Mouse (Mus musculus) MEL (cell line): ENCODE measurements around the gene Avp. TPM values are rescaled to one million over a fixed set of nuclear protein-coding genes. Genes with fewer than 3 reads are reported as not detected.

ENCODE experiments used
- DNase-seq: peaks from one replicate; pipeline ENCODE4 v3.0.0; 2011; ENCODE audit warnings: low read depth, low spot score
- H3K27ac ChIP-seq: 2 replicates; pipeline ENCODE4 v1.5.1; 2012; ENCODE audit warnings: low read depth, mild to moderate bottlenecking, control low read depth, low read length, moderate library complexity; ENCODE audit not compliant: control insufficient read depth
- H3K27me3 ChIP-seq, 2 experiments: fragments of 150-350 bp in 1 of 2; sonication (generic) in 1 of 2; 2 replicates each; pipeline ENCODE4 v1.6.1; 2012; ENCODE audit warnings: low read length in 2 of 2, mild to moderate bottlenecking in 2 of 2, improper control_type of control experiment in 1 of 2, moderate library complexity in 1 of 2; ENCODE audit not compliant: insufficient read depth in 2 of 2, control insufficient read depth in 1 of 2
- H3K36me3 ChIP-seq, 2 experiments: 2 replicates each; pipeline ENCODE4 v1.6.1; 2012 to 2014; ENCODE audit warnings: low read length in 2 of 2, improper control_type of control experiment in 1 of 2, inconsistent platforms in 1 of 2, mild to moderate bottlenecking in 1 of 2; ENCODE audit not compliant: insufficient read depth in 2 of 2, control insufficient read depth in 1 of 2
- H3K4me1 ChIP-seq, 2 experiments: fragments of 150-350 bp in 1 of 2; sonication (generic) in 1 of 2; 2 replicates each; pipeline ENCODE4 v1.6.1; 2012; ENCODE audit warnings: low read length in 2 of 2, improper control_type of control experiment in 1 of 2, mild to moderate bottlenecking in 1 of 2; ENCODE audit not compliant: insufficient read depth in 2 of 2, control insufficient read depth in 1 of 2
- H3K4me3 ChIP-seq, 2 experiments: fragments of 150-350 bp in 1 of 2; sonication (generic) in 1 of 2; 2 replicates each; pipeline ENCODE4 v1.5.1; 2012; ENCODE audit warnings: low read depth in 2 of 2, low read length in 2 of 2, mild to moderate bottlenecking in 2 of 2, moderate library complexity in 2 of 2, control low read depth in 1 of 2, improper control_type of control experiment in 1 of 2; ENCODE audit not compliant: control insufficient read depth in 1 of 2, insufficient read depth in 1 of 2
- H3K79me2 ChIP-seq: 2 replicates; pipeline ENCODE4 v1.6.1; 2012; ENCODE audit warnings: mild to moderate bottlenecking, low read length, moderate library complexity; ENCODE audit not compliant: control insufficient read depth, poor library complexity, insufficient read depth
- H3K9ac ChIP-seq: 2 replicates; pipeline ENCODE4 v1.6.1; 2012; ENCODE audit warnings: low read depth, mild to moderate bottlenecking, control low read depth, low read length, moderate library complexity; ENCODE audit not compliant: control insufficient read depth, poor library complexity, severe bottlenecking
- H3K9me3 ChIP-seq: fragments of 150-350 bp; sonication (generic); replicated peaks from 2 replicates; pipeline ENCODE4 v1.6.1; 2012; ENCODE audit warnings: mild to moderate bottlenecking, low read length, improper control_type of control experiment, moderate library complexity; ENCODE audit not compliant: insufficient read depth
- BHLHE40 ChIP-seq: IDR thresholded peaks from 2 replicates; pipeline ENCODE4 v1.6.1; 2012; ENCODE audit warnings: low read depth, mild to moderate bottlenecking, inconsistent platforms, low read length, improper control_type of control experiment, borderline replicate concordance
- CTCF ChIP-seq, 3 experiments: IDR thresholded peaks in 2 of 3; conservative IDR thresholded peaks in 1 of 3; 2 replicates each; pipeline ENCODE4 v1.5.1; 2011 to 2012; ENCODE audit warnings: low read length in 3 of 3, low read depth in 2 of 3, mild to moderate bottlenecking in 2 of 3, improper control_type of control experiment in 1 of 3, inconsistent platforms in 1 of 3, mixed read lengths in 1 of 3, moderate library complexity in 1 of 3; ENCODE audit not compliant: control insufficient read depth in 1 of 3, insufficient read depth in 1 of 3, poor library complexity in 1 of 3, severe bottlenecking in 1 of 3
- EP300 ChIP-seq, 2 experiments: IDR thresholded peaks; 2 replicates each; pipeline ENCODE4 v1.6.1; 2011; ENCODE audit warnings: improper control_type of control experiment in 2 of 2, low read length in 2 of 2, low read depth in 1 of 2, mild to moderate bottlenecking in 1 of 2
- GABPA ChIP-seq: IDR thresholded peaks from 2 replicates; pipeline ENCODE4 v1.6.1; 2012; ENCODE audit warnings: low read depth, mild to moderate bottlenecking, inconsistent platforms, low read length, improper control_type of control experiment, moderate library complexity
- GATA1 ChIP-seq: IDR thresholded peaks from 2 replicates; pipeline ENCODE4 v1.6.1; 2011; ENCODE audit warnings: low read depth, low read length, improper control_type of control experiment
- JUND ChIP-seq: IDR thresholded peaks from 2 replicates; pipeline ENCODE4 v1.6.1; 2011; ENCODE audit warnings: low read depth, mild to moderate bottlenecking, improper control_type of control experiment, low read length
- KAT2A ChIP-seq: conservative IDR thresholded peaks from 2 replicates; pipeline ENCODE4 v1.6.1; 2012; ENCODE audit warnings: low read depth, low read length, improper control_type of control experiment, inconsistent platforms
- MAFK ChIP-seq: IDR thresholded peaks from 2 replicates; pipeline ENCODE4 v1.6.1; 2011; ENCODE audit warnings: low read depth, mild to moderate bottlenecking, low read length, improper control_type of control experiment, borderline replicate concordance
- MAX ChIP-seq: IDR thresholded peaks from 2 replicates; pipeline ENCODE4 v1.6.1; 2011; ENCODE audit warnings: low read length, improper control_type of control experiment
- MAZ ChIP-seq: IDR thresholded peaks from 2 replicates; pipeline ENCODE4 v1.6.1; 2012; ENCODE audit warnings: low read depth, mild to moderate bottlenecking, inconsistent platforms, low read length, improper control_type of control experiment
- MXI1 ChIP-seq: IDR thresholded peaks from 2 replicates; pipeline ENCODE4 v1.6.1; 2011; ENCODE audit warnings: mild to moderate bottlenecking, low read depth, low read length, improper control_type of control experiment
- NRF1 ChIP-seq: IDR thresholded peaks from 2 replicates; pipeline ENCODE4 v1.6.1; 2014; ENCODE audit warnings: low read depth, mild to moderate bottlenecking, inconsistent platforms, low read length, improper control_type of control experiment, moderate library complexity; ENCODE audit not compliant: poor library complexity, insufficient read depth, severe bottlenecking
- POLR2AphosphoS2 ChIP-seq: IDR thresholded peaks from 2 replicates; pipeline ENCODE4 v1.6.1; 2011; ENCODE audit warnings: low read length, improper control_type of control experiment
- POLR2AphosphoS5 ChIP-seq: IDR thresholded peaks from 2 replicates; pipeline ENCODE4 v1.6.1; 2012; ENCODE audit warnings: low read depth, borderline replicate concordance, mild to moderate bottlenecking, inconsistent platforms, low read length, moderate library complexity, mixed read lengths
- RCOR1 ChIP-seq: IDR thresholded peaks from 2 replicates; pipeline ENCODE4 v1.6.1; 2012; ENCODE audit warnings: low read depth, mild to moderate bottlenecking, inconsistent platforms, low read length, improper control_type of control experiment
- SIN3A ChIP-seq: IDR thresholded peaks from 2 replicates; pipeline ENCODE4 v1.6.1; 2012; ENCODE audit warnings: low read length, improper control_type of control experiment, inconsistent platforms
- SMC3 ChIP-seq: IDR thresholded peaks from 2 replicates; pipeline ENCODE4 v1.6.1; 2011; ENCODE audit warnings: low read depth, low read length, improper control_type of control experiment
- TCF12 ChIP-seq: IDR thresholded peaks from 2 replicates; pipeline ENCODE4 v1.6.1; 2014; ENCODE audit warnings: low read depth, mild to moderate bottlenecking, inconsistent platforms, low read length, improper control_type of control experiment, moderate library complexity
- ZMIZ1 ChIP-seq: IDR thresholded peaks from 2 replicates; pipeline ENCODE4 v1.6.1; 2012; ENCODE audit warnings: low read depth, mild to moderate bottlenecking, inconsistent platforms, low read length, improper control_type of control experiment, moderate library complexity
- ZNF384 ChIP-seq: IDR thresholded peaks from 2 replicates; pipeline ENCODE4 v1.6.1; 2012; ENCODE audit warnings: low read depth, mild to moderate bottlenecking, inconsistent platforms, low read length, improper control_type of control experiment
- polyA plus RNA-seq, 2 experiments: library from polyadenylated mRNA; stranded (reverse) in 1 of 2; unstranded in 1 of 2; fragments of >175 nt in 1 of 2; fragments of >200 nt in 1 of 2; gene quantifications; 2 replicates each; pipeline versions ENCODE4 v1.2.1 to v1.2.4; 2012; ENCODE audit warnings: low replicate concordance in 2 of 2, low read depth in 1 of 2; ENCODE audit not compliant: insufficient read length in 2 of 2, insufficient read depth in 1 of 2, missing spikeins in 1 of 2
- total RNA-seq: library from RNA; depleted of rRNA; stranded (reverse); fragments of 300-350 nt; gene quantifications from 2 replicates; pipeline ENCODE4 v1.2.3, GENCODE M21; 2012

The Avp gene
- total and polyA plus RNA-seq, 3 experiments, result not detected

- H3K9ac ChIP-seq, result peak overlapping the region; percentile 94
- DNase-seq, result no peak
- peak overlapping the region; percentile 92 to 99 for H3K4me3 ChIP-seq
- H3K27ac ChIP-seq, result peak overlapping the region; percentile 61
- no peaks in the 10 kb centered on the region for H3K9me3 ChIP-seq
- H3K4me1 ChIP-seq, result peaks cover 0 to 13% of the 10 kb centered on the region in 2 experiments; a peak in 2 of 4 replicates
- no peaks in the 10 kb centered on the region for H3K27me3 ChIP-seq
- H3K79me2 ChIP-seq, result peaks cover 34% of the 10 kb centered on the region
- peaks cover 13 to 18% of the 10 kb centered on the region in 2 experiments for H3K36me3 ChIP-seq
- TF ChIP-seq BHLHE40 (0 out of 2 replicates have a peak, but pooled peaks have one; percentile 33), KAT2A (no peak), MAX (peak; percentile 63), MXI1 (peak; percentile 75; the same call in 1 of the 2 replicates), NRF1 (no peak)
Measured at GRCm38 (mm10) chr2:130629080-130629838, 46.9 kb upstream of the Avp start.

DNA sequence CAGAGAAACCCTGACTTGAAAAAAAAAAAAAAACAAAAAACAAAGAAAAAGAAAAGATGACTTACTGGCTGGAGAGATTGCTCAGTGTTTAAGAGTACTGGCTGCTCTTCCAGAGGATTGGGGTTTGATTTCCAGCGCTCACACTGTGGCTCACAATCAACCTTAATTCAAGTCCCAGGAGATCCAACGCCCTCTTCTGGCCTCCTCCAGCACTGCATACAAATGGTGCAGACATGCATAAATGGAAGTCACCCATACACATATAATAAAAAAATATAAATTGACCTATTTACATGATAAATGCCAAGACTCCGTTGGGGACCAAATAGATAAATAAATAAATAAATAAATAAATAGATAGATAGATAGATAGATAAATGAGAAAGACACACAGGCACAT, 46.1 kb upstream of the Avp start:
- no peaks in the 10 kb centered on the region for H3K27me3 ChIP-seq
- H3K4me1 ChIP-seq, result peaks cover 0 to 13% of the 10 kb centered on the region in 2 experiments; a peak in 2 of 4 replicates
- peak overlapping the region; percentile 92 to 99; a peak in 3 of 4 replicates for H3K4me3 ChIP-seq
- DNase-seq, result peak; percentile 69
- peak overlapping the region; percentile 94 for H3K9ac ChIP-seq
- H3K79me2 ChIP-seq, result peaks cover 35% of the 10 kb centered on the region
- TF ChIP-seq SIN3A (peak; percentile 3; the same call in 1 of the 2 replicates), GATA1 (no peak), SMC3 (0 out of 2 replicates have a peak, but pooled peaks have one; percentile 21), CTCF (IDR thresholded peaks at IDR 0.05 in 2 of 3, conservative IDR thresholded peaks at IDR 0.05 in 1 of 3; ENCODE audit: control insufficient read depth in 1 of 3, insufficient read depth in 1 of 3, low read depth in 2 of 3, low read length in 3 of 3, poor library complexity in 1 of 3, severe bottlenecking in 1 of 3) (peak; percentile 37 to 52 (median 46)), ZNF384 (peak; percentile 30; the same call in 1 of the 2 replicates)
- no peak overlapping the region for H3K27ac ChIP-seq
- H3K36me3 ChIP-seq, result peaks cover 17 to 18% of the 10 kb centered on the region in 2 experiments
- no peaks in the 10 kb centered on the region for H3K9me3 ChIP-seq

DNA sequence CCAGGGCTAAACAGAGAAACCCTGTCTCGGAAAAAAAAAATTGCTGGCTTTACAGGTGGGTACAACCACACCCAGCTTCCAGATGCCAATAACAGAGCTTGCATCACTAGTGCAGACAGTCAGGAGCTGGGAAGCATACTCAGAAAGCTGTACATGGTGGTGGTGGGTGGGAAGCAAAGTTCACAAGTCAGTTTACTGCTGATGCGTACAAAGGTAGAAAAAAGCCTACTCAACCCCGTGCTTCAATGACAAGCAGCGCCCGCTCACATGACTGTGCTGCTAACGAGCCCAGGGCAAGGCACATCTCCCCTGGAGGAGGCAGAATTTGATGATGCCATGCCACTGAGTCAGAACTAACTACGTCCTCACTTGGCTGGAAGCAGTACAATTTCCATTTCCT, 36.6 kb upstream of the Avp start:
- DNase-seq, result no peak
- Histone ChIP-seq H3K4me3 (no peak overlapping the region), H3K9ac (no peak overlapping the region), H3K9me3 (no peaks in the 10 kb centered on the region), H3K27ac (no peak overlapping the region), H3K36me3 (peaks cover 0 to 31% of the 10 kb centered on the region in 2 experiments; a peak in 2 of 4 replicates), H3K79me2 (peaks cover 10% of the 10 kb centered on the region), H3K27me3 (no peaks in the 10 kb centered on the region), H3K4me1 (no peaks in the 10 kb centered on the region)
- TF ChIP-seq MAFK, result no peak
- no peak for TF ChIP-seq TCF12
- TF ChIP-seq JUND, result no peak
- no peak for TF ChIP-seq POLR2AphosphoS5
- TF ChIP-seq ZMIZ1, result no peak
- no peak for TF ChIP-seq ZNF384
- TF ChIP-seq GABPA, result no peak
- TF ChIP-seq MAZ, result no peak
- TF ChIP-seq POLR2AphosphoS2, result no peak
- no peak for TF ChIP-seq MXI1
- TF ChIP-seq RCOR1, result no peak
- TF ChIP-seq NRF1, result no peak
- no peak for TF ChIP-seq SIN3A
- no peak for TF ChIP-seq EP300 (IDR thresholded peaks at IDR 0.05; ENCODE audit: low read depth in 1 of 2, low read length in 2 of 2)
- TF ChIP-seq BHLHE40, result no peak
